Mouse (Mus musculus) adrenal gland, postnatal 36 days (tissue): ENCODE measurements around the gene Prss42. TPM values are rescaled to one million over a fixed set of nuclear protein-coding genes. Genes with fewer than 3 reads are reported as not detected.

Experiments
- total RNA-seq, 2 experiments: library from RNA; stranded (reverse); gene quantifications; 2 replicates each; pipeline ENCODE4 v1.2.3; 2021

Gene Prss42
- total RNA-seq, 2 experiments from 2014 or later: not detected

Other genes with a start within 250 kb of the Prss42 start
- 10 to 100 TPM in 1 of 2 experiments, 1 to 10 TPM in 1; 9.0 to 15.4 TPM for gene Nradd, start 173.7 kb upstream of the Prss42 start, total RNA-seq
- 1 to 10 TPM; 7.2 to 8.1 TPM for gene Nbeal2, start 144.0 kb upstream of the Prss42 start, total RNA-seq
- gene Ccdc12, start 141.7 kb upstream of the Prss42 start, total RNA-seq: 10 to 100 TPM; 61.3 to 64.7 TPM
- 1 to 10 TPM; 1.8 to 2.2 TPM for gene Myl3, start 56.3 kb upstream of the Prss42 start, total RNA-seq
- gene Pth1r, start 51.0 kb upstream of the Prss42 start, total RNA-seq: 10 to 100 TPM; 12.5 to 23.1 TPM
- gene Prss44, start 15.8 kb downstream of the Prss42 start, total RNA-seq: not detected
- gene Prss43, start 28.5 kb downstream of the Prss42 start, total RNA-seq: not detected
- gene Prss45, start 36.4 kb downstream of the Prss42 start, total RNA-seq: not detected
- gene Prss46, start 46.3 kb downstream of the Prss42 start, total RNA-seq: not detected
- gene Prss50, start 59.8 kb downstream of the Prss42 start, total RNA-seq: not detected
- gene Als2cl, start 81.7 kb downstream of the Prss42 start, total RNA-seq: 10 to 100 TPM; 12.4 to 16.0 TPM
- gene Tmie, start 81.9 kb downstream of the Prss42 start, total RNA-seq: 1 to 10 TPM; 2.0 to 3.0 TPM
- not detected for gene Fam240a, start 118.7 kb downstream of the Prss42 start, total RNA-seq
- not detected for gene Tdgf1, start 148.0 kb downstream of the Prss42 start, total RNA-seq
- 10 to 100 TPM in 1 of 2 experiments, 1 to 10 TPM in 1; 7.9 to 11.1 TPM for gene Lrrc2, start 153.4 kb downstream of the Prss42 start, total RNA-seq
- gene Rtp3, start 192.4 kb downstream of the Prss42 start, total RNA-seq: 1 to 10 TPM; 2.3 to 4.9 TPM
- gene Ltf, start 221.1 kb downstream of the Prss42 start, total RNA-seq: 1 to 10 TPM in 1 of 2 experiments, under 1 TPM in 1; 0.66 to 1.1 TPM